Mouse (Mus musculus): ENCODE results near the gene Fgfr2. TPM values are rescaled to one million over a fixed set of nuclear protein-coding genes. Genes with fewer than 3 reads are reported as not detected.

Fgfr2 gene
- polyA plus RNA-seq, 3 experiments from 2014 or later = 0.27 TPM; not detected in 2

GRCm38 (mm10) chr7:130807749-130808148 lies 2315.4 kb downstream of the Fgfr2 start:
- no peak for ATAC-seq

- no peak for ATAC-seq
These were observed 2318.2 kb downstream of the Fgfr2 start for GRCm38 (mm10) chr7:130804991-130805390.

DNA sequence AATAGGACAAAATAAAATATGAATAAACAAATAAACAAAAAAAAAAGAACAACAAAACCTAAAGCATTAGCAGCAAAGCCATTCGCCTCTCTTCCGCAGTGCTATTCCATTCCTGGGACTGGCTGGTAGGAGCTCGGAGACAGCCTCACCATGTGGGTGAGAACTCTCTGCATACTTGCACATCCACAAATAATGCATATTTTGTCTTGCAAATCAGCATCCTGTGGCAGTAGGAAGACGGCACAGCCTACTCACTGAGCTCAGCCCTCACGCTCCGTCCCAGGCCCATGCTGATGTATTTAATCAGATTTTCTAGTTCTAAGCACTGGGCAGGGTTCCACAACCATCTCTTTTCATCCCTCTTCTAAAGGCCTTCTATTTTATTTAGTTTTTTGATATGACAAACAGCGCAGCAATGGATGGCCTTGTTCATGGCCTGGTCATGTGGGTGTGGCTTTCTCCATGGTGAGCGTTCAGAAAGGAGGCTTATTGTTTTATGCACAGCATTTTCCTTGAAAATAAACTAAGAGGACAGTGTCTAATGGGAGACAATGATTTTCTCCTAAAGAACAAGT lies 2319.8 kb downstream of the Fgfr2 start:
- no peak for ATAC-seq

GRCm38 (mm10) chr7:130801811-130802210 lies 2321.3 kb downstream of the Fgfr2 start:
- peak; percentile 82 for ATAC-seq

GRCm38 (mm10) chr7:130800681-130801080 lies 2322.5 kb downstream of the Fgfr2 start:
- peak; percentile 73 for ATAC-seq

DNA sequence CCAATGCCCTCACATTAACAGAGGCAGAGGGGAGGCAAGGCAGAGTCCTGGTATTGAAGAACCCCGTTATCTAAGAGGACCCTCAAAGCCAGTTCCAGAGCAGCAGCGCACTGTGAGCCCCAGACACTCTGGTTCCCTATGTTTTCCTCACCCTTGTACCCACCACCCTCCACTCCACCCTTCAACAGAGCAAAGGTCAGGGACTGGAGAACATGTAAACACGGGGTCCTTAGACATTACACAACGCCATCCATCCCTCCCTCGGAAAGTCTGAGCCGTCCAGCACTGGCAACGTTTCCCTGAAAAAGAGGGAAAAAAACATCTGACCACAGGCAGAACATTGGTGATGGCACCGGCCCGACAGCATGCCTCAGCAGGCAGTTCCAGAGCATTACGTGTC lies 2323.7 kb downstream of the Fgfr2 start:
- ATAC-seq = no peak

GRCm38 (mm10) chr7:130797524-130797923 lies 2325.6 kb downstream of the Fgfr2 start:
- ATAC-seq = no peak

DNA sequence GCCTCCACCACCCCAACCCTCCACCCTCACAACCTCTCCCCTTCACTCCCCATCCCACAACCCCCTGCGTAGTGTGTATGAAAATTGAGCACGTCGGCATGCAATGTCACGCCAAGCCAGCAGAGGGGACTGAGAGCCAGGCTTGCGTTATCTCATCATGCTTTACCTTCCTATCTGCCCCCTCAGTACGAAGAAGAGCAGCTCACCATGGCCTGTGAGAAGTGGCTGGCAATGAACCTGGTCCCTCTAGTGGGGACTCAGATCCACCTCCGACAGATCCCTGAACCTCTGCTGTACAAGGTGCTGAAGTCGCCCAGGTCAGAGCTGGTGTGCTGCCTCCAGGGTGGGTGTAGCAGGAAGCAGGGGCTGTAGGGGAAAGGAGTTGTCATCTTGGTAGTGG lies 2326.4 kb downstream of the Fgfr2 start:
- peak; percentile 18 for ATAC-seq

DNA sequence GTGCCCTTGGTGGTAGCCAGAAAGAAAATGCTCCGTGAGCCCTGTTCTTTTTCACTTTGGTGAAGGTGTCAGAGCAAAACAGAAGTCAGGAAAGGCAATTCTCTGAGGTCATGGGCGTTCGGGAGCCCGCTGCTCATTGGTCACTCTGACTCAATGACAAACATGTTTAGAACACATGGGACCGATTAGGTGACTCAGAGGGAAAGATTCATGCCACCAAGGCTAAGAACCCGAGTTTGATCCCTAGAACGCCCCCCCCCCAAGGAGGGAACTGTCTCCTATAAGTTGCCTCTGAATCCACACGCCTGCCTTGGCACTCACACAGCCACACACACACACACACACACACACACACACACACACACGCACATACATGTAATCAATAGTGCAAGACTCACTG lies 2329.5 kb downstream of the Fgfr2 start:
- no peak for ATAC-seq

GRCm38 (mm10) chr7:130789456-130789855 lies 2333.7 kb downstream of the Fgfr2 start:
- no peak for ATAC-seq

- no peak for ATAC-seq
These were observed 2334.2 kb downstream of the Fgfr2 start for GRCm38 (mm10) chr7:130788950-130789349.

- ATAC-seq = no peak
These were observed 2335.6 kb downstream of the Fgfr2 start for GRCm38 (mm10) chr7:130787537-130787936.

- ATAC-seq = no peak
These were observed 2336.4 kb downstream of the Fgfr2 start for GRCm38 (mm10) chr7:130786708-130787107.

- ATAC-seq = no peak
These were observed 2337.1 kb downstream of the Fgfr2 start for GRCm38 (mm10) chr7:130785923-130786575.

DNA sequence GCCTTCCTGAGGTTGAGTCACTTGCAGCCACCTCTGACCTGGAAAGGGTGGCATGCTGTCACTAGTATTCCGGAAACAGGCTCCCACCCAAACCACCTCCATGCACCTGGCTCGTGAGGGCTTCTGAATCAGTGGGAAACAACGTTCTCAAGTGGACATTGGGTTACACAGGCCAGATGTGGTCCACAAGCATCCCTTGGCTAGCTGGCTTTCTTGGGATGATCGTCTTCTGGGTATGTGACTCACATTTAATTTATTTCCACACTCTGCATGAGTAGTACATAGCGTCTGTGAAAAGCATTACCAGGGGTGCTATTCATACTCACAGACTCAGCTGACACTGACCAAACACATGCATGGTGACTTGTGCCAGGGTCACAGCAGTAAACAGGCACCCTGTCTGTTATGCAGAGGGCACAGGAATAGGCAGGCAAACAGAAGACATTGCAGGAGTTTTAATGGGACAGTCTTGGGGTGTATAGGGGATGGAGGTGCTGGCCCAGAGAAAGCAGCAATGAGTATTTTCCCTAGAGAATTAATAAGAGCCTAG lies 2340.6 kb downstream of the Fgfr2 start:
- no peak for ATAC-seq

DNA sequence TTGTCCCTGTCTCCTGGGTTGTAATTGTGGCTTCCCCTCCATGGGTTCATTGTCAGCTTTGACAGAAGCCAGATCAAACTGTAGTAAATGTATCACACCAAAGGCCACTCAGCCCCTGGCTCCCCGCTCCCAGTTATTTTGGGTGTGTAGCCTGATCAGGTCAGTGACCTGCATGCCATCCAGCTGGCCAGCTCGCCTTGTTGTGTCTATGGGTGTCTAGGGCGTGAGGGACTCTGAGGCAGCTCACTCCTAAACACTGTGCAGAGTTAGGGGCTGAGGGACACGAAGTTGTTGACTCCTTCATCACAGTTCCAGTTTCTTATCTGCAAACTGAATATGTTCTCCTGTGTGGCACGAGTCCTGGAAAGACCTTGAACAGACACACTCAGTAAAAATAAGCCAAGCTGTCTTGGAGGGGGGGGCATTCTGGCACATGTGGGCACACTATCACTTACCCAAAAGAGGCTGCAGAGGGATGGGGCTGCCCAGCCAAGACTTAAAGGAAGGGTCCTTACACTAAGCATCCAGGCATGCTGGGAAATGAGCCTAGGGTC lies 2342.2 kb downstream of the Fgfr2 start:
- ATAC-seq = no peak

DNA sequence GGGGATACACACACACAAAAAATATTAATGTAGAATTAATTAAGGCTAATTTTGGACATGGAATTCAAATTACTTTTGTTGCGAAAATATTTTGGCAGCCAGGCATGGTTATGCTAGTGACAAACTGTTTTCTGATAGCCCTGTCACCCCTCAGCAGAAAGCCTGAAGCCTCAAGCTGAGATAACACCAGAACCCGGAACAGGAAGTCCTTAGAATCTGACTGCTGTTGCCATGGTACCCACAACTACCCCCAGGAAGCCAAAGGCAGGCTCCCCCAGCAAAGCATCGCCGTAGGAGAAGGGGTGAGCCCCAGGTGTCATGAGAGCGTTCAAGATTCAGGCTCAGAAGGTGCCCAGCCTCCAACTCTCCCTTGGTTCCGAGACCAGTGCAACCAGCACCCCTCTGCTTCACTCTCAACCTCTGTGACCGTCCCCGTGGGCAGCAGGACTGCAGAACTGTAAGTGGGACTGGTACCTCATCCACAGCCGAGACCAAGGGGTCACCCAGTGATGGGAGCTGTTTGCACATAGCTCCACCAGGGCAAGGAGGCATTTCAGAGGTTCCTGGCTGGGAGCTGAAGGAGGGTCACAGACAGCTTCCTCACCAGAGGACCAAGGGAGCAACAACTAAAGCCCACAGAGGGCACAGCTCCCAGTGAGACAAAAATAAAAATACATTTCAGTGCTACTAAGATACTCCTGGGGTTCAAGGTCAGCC lies 2349.1 kb downstream of the Fgfr2 start, which contains the start of gene Btbd16:
Btbd16 (plus strand) TSS at position 156 of the 717 bp plus-strand sequence.
- peak; percentile 75 for ATAC-seq

- peak; percentile 71 for ATAC-seq
These were observed 2349.8 kb downstream of the Fgfr2 start for GRCm38 (mm10) chr7:130773171-130773830.

DNA sequence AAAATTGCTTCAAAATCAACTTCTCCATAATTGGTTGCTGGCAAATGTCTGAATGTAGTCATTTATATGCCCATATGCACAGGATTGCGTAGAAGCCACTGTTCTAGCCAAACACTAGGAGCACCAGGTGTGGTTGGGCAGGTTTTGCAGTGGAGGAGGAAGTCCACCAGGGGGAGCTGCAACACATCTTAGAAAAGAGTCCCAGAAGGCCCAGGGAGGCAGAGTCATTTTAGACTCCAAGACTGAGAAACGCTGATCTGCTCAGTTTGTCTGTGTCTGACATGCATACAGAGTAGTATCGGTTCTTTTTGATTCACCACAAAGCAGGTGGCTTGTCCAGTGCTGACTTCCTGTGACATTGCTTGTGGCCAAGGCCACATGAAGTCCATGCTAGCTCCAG lies 2352.4 kb downstream of the Fgfr2 start:
- peak; percentile 74 for ATAC-seq

GRCm38 (mm10) chr7:130768151-130768550 lies 2355.0 kb downstream of the Fgfr2 start:
- no peak for ATAC-seq

DNA sequence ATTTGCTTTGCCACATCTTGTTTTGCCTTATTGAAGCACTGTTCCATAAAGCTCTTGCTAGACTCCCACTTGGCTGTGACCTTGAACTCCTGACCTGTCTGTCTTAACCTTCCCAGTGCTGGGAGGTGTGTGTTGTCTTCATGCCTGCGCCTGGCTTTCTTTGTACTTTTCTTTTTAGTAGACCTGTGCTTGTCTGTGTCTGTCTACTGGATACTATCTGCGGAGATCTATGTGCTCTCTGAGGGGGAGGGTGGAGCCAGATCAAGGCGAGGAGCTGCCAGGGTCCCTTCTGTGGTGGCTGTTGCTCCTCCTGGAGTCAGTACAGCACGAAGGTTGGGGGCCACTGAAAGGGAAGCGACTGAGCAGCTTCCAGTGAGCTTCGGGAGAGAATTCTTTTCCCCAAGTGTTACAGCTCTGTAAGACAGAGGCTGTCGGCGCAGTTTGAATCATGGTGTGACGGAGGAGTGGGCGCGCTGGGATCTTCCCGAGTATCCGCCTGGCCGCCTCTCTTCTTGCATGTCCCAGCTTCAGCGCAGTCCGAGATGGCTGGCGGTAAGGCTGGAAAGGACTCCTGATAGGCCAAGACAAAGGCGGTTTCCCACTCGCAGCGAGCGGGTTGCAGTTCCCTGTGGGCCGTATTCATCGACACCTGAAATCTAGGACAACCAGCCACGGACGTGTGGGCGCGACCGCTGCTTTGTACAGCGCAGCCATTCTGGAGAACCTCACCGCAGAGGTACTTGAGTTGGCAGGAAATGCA lies 2356.6 kb downstream of the Fgfr2 start:
- ATAC-seq = no peak

DNA sequence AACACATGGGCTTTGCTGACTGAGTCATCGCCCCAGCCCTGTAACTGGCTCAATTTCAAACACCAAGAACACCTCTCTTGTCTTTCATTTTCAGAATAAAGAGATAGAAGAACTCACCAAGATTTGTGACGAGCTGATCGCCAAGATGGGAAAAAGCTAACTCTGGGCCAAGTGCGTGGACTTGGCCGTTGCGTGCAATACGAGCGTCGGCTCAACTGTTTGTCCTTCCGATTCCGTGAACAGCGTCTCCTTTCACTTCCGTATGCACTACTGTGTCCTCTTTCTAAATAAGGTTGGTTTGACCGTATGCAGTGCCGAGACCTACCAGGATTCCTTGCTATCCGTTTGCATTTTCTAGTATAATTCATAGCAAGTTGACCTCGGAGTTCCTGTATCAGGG lies 2359.0 kb downstream of the Fgfr2 start:
- no peak for ATAC-seq

All from inflammation-experienced regulatory T-cells, adult 6 months (primary cell).